Mouse (Mus musculus) G1E (cell line): Measurements from ENCODE around the gene Rora. TPM values are rescaled to one million over a fixed set of nuclear protein-coding genes. Genes with fewer than 3 reads are reported as not detected.

Source experiments
- ATAC-seq: 2 replicates; pipeline ENCODE4 v1.8.0; 2016; ENCODE audit warnings: mild to moderate bottlenecking; ENCODE audit not compliant: insufficient number of reproducible peaks, poor library complexity, low FRiP score, severe bottlenecking; ENCODE audit errors: extremely low read depth
- DNase-seq: peaks from one replicate; pipeline ENCODE4 v3.0.0; 2012; ENCODE audit warnings: low spot score
- H3K27me3 ChIP-seq: 2 replicates; pipeline ENCODE4 v1.6.1; 2012; ENCODE audit warnings: mild to moderate bottlenecking, low read length, inconsistent platforms; ENCODE audit not compliant: insufficient read depth
- H3K36me3 ChIP-seq: replicated peaks from 2 replicates; pipeline ENCODE3; 2012; ENCODE audit warnings: mild to moderate bottlenecking, inconsistent platforms
- H3K4me1 ChIP-seq: 2 replicates; pipeline ENCODE4 v1.6.1; 2012; ENCODE audit warnings: low read depth, low read length, inconsistent platforms, mixed read lengths; ENCODE audit not compliant: insufficient read depth
- H3K4me3 ChIP-seq: 2 replicates; pipeline ENCODE4 v1.5.1; 2012; ENCODE audit warnings: low read depth, mild to moderate bottlenecking, inconsistent platforms, low read length, moderate library complexity, mixed read lengths
- H3K9me3 ChIP-seq: replicated peaks from 2 replicates; pipeline ENCODE4 v1.6.1; 2012; ENCODE audit warnings: inconsistent platforms
- CTCF ChIP-seq: IDR thresholded peaks from 2 replicates; pipeline ENCODE4 v1.5.1; 2012; ENCODE audit warnings: low read depth, low read length, inconsistent platforms, mixed read lengths
- GATA1 ChIP-seq: IDR thresholded peaks from 2 replicates; pipeline ENCODE4 v1.6.1; 2012; ENCODE audit warnings: borderline replicate concordance, low read length, inconsistent platforms, mixed read lengths
- GATA2 ChIP-seq: IDR thresholded peaks from 2 replicates; pipeline ENCODE4 v1.6.1; 2012; ENCODE audit warnings: low read depth, low read length, inconsistent platforms, borderline replicate concordance
- POLR2AphosphoS5 ChIP-seq: IDR thresholded peaks from 2 replicates; pipeline ENCODE4 v1.6.1; 2012; ENCODE audit warnings: low read depth, low read length, inconsistent platforms; ENCODE audit not compliant: insufficient replicate concordance
- TAL1 ChIP-seq: conservative IDR thresholded peaks from 2 replicates; pipeline ENCODE4 v1.6.1; 2012; ENCODE audit warnings: low read depth, low read length, inconsistent platforms, mixed read lengths
- polyA plus RNA-seq: library from polyadenylated mRNA; stranded (reverse); fragments of >175 nt; gene quantifications from 2 replicates; pipeline ENCODE4 v1.2.3, GENCODE M21; 2012
- total RNA-seq, 2 experiments: library from RNA; stranded (forward) in 1 of 2; stranded (reverse) in 1 of 2; fragments of 200-1000 nt in 1 of 2; fragments of >200 nt in 1 of 2; fragmentation: Nextera tagmentation in 1 of 2; gene quantifications; 2 replicates each; pipeline ENCODE4 v1.2.3; 2014 to 2017

The Rora gene
- total and polyA plus RNA-seq, 3 experiments = 0.11 TPM; not detected in 2

- no peak for ATAC-seq
- no peak for DNase-seq
- Histone ChIP-seq H3K9me3 (peaks cover 58% of the 10 kb centered on the region), H3K27me3 (no peaks in the 10 kb centered on the region), H3K4me3 (no peak overlapping the region), H3K4me1 (no peaks in the 10 kb centered on the region), H3K36me3 (no peaks in the 10 kb centered on the region)
- TF ChIP-seq CTCF (no peak), GATA1 (no peak), POLR2AphosphoS5 (no peak), TAL1 (no peak), GATA2 (no peak)
These were observed 32.0 kb downstream of the Rora start for GRCm38 (mm10) chr9:68685562-68685961.

DNA sequence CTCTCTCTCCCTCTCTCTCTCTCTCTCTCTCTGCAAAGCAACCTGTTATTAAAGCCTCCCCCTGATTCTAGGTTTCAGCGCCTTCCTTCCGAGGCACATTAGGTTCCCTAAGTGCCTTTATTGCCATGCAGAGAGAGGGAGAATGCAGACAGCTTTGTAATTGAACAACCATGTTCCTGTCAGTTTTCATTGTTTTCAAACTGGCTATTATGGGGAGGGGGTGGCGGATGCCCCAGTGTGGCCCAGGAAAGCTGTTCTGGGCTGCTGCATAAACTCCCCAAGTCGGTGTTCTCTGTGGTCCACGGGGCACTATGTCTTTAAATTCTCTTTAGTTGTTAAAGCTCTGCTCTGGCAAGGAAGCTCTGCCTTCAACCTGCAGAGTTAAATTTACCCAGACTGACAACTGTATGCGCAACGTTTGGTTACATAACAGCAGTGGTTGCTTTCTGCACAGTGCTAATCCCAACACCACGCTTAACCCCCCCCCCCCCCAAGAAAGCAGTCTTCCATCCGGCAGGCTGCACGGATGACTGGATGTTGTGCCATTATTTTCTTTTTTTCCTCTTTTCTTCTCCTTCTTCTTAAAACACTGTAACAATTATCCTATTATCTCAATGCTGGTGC, 33.8 kb downstream of the Rora start:
- Histone ChIP-seq H3K4me3 (no peak overlapping the region), H3K27me3 (no peaks in the 10 kb centered on the region), H3K36me3 (no peaks in the 10 kb centered on the region), H3K4me1 (no peaks in the 10 kb centered on the region), H3K9me3 (peaks cover 67% of the 10 kb centered on the region)
- ATAC-seq (no peak), DNase-seq (no peak)
- TF ChIP-seq POLR2AphosphoS5 (no peak), CTCF (no peak), TAL1 (no peak), GATA1 (no peak), GATA2 (no peak)

GRCm38 (mm10) chr9:68688151-68688550, 34.6 kb downstream of the Rora start:
- H3K9me3 ChIP-seq = peaks cover 65% of the 10 kb centered on the region
- DNase-seq = no peak
- TF ChIP-seq POLR2AphosphoS5 (no peak), TAL1 (no peak), GATA1 (no peak), GATA2 (no peak), CTCF (no peak)
- no peak for ATAC-seq
- no peaks in the 10 kb centered on the region for H3K4me1 ChIP-seq
- H3K4me3 ChIP-seq = no peak overlapping the region
- no peaks in the 10 kb centered on the region for H3K36me3 ChIP-seq
- H3K27me3 ChIP-seq = no peaks in the 10 kb centered on the region

DNA sequence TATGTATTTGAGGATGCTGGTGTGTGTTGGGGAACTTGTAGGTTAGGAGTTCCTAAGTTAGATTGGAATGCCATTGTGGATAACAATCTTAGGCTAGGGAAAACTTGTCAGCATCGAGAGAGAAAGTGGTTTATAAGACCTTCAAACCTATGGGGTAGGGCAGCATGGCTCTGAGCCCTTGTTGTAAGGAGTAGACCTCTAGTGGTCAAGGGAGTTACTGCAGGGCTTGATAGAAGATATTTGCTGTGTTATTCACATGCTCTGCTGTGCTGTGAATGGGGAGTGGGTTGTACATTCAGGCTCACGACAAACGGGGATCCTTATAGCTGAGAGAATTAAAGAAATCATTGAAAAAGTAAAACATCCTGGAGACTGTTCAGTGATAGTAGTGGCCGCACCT, 35.8 kb downstream of the Rora start:
- Histone ChIP-seq H3K4me3 (no peak overlapping the region), H3K36me3 (no peaks in the 10 kb centered on the region), H3K27me3 (no peaks in the 10 kb centered on the region), H3K4me1 (no peaks in the 10 kb centered on the region), H3K9me3 (peaks cover 63% of the 10 kb centered on the region)
- ATAC-seq (no peak), DNase-seq (no peak)
- TF ChIP-seq CTCF = 0 out of 2 replicates have a peak, but pooled peaks have one; percentile 17
- no peak for TF ChIP-seq POLR2AphosphoS5

DNA sequence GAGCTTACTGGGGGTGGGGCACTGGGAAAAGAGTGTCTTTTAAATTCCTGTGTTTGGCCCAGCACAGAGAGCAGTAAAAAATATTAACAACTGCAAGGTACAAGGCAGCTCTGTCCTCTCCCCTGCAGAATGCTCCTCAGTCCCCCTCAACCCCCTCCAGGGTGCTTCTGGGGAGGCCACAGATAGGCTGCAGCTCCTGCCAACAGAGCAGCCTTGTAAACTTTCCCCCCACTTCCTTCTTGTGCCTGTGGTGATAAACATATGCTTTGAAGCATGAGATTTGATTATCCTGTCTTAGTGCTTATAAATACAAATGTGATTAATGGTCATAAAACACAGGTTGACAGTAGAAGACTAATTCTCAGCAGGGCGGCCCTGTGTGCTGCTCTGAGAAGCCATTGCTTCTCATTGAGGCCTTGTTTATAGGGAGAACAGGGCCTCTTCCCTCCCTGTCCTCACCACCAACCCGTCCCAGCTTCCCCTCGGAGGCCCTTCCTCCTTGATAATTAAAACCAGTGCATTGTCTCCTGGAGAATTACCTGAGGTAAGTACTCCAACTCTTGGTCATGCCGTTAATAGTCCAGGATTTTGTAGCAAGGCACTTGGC, 41.4 kb downstream of the Rora start:
- no peak overlapping the region for H3K4me3 ChIP-seq

GRCm38 (mm10) chr9:68695496-68695969, 41.9 kb downstream of the Rora start:
- Histone ChIP-seq H3K4me3 (no peak overlapping the region), H3K4me1 (no peaks in the 10 kb centered on the region), H3K9me3 (peaks cover 61% of the 10 kb centered on the region), H3K27me3 (no peaks in the 10 kb centered on the region), H3K36me3 (no peaks in the 10 kb centered on the region)
- DNase-seq (no peak), ATAC-seq (no peak)
- TF ChIP-seq POLR2AphosphoS5 = no peak
- TF ChIP-seq TAL1 = no peak
- no peak for TF ChIP-seq GATA1
- TF ChIP-seq GATA2 = no peak
- TF ChIP-seq CTCF = no peak

More for the DNA sequence above, 41.4 kb downstream of the Rora start:
- no peaks in the 10 kb centered on the region for H3K36me3 ChIP-seq
- DNase-seq (no peak), ATAC-seq (no peak; the same call in 1 of the 2 replicates)
- no peaks in the 10 kb centered on the region for H3K27me3 ChIP-seq
- peaks cover 64% of the 10 kb centered on the region for H3K9me3 ChIP-seq
- H3K4me1 ChIP-seq = no peaks in the 10 kb centered on the region
- TF ChIP-seq GATA1 (no peak), CTCF (no peak), TAL1 (no peak), GATA2 (no peak), POLR2AphosphoS5 (no peak)
